Mouse (Mus musculus): Measurements from ENCODE around the gene Nudcd3. TPM values are rescaled to one million over a fixed set of nuclear protein-coding genes. Genes with fewer than 3 reads are reported as not detected.

Nudcd3 gene
- total and polyA plus RNA-seq, 3 experiments = 30.7 to 82.2 (median 35.6) TPM

DNA sequence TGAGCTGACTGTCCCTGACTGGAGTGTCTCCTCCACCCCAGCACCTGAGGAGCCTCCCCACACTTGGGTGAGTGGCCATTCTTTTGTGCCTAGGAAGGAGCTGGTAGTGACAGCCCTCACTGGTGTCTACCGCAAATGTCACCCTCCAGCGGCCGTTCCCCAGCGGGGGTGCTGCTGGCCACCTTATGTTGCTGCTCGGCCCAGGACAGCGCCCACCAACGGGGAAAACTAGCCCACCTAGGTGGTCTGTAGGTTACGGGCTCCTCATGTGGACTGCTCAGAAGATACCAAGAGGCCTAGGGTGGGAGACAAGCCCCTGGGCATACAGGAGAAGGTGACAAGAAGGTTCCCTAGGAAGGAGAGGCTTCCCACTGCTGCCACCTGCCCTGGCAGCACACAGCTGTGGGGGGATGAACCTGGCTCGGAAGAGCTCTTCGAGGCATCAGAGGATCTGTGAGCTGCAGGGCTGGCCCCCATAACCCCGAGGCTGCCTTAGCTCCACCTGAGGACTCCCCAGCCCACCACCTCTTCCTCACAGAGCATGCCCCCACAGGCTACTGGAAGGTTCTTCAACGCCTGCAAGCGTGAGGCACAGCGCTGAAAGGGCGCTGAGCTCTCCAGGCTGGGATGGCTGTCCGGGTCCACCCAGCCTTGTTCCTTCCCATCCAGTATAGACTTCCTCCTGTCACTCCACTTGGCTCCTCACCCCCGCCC is 136.6 kb downstream of the Nudcd3 start:
- H3K27ac ChIP-seq (ENCODE audit: insufficient read depth, low read depth) = no peak overlapping the region
- H3K4me1 ChIP-seq (ENCODE audit: control insufficient read depth in 1 of 2, insufficient read depth in 2 of 2) = 0 out of 4 replicates have a peak, but pooled peaks cover 0 to 4% of the 10 kb centered on the region in 2 experiments
- no peak overlapping the region for H3K9ac ChIP-seq (ENCODE audit: insufficient read depth, low read depth)
- no peak for DNase-seq (ENCODE audit: extremely low read depth)
- peaks cover 29% of the 10 kb centered on the region for H3K9me3 ChIP-seq (replicated peaks; ENCODE audit: low read length)
- H3K27me3 ChIP-seq (replicated peaks) = peaks cover 7% of the 10 kb centered on the region
- H3K4me3 ChIP-seq (replicated peaks in 1 of 3; ENCODE audit: low read depth in 2 of 3, low read length in 2 of 3, poor library complexity in 1 of 3) = no peak overlapping the region
- H3K36me3 ChIP-seq (replicated peaks in 1 of 2; ENCODE audit: control insufficient read depth in 1 of 2, insufficient read depth in 1 of 2, low read length in 1 of 2) = no peaks in the 10 kb centered on the region
- no peaks in the 10 kb centered on the region for H3K79me2 ChIP-seq (replicated peaks; ENCODE audit: control insufficient read depth, extremely low read depth, insufficient read depth, poor library complexity, severe bottlenecking)
- TF ChIP-seq USF1 (IDR thresholded peaks at IDR 0.05; ENCODE audit: low read depth, low read length) (no peak), MXI1 (IDR thresholded peaks at IDR 0.05; ENCODE audit: low read depth, low read length) (no peak), USF2 (conservative IDR thresholded peaks at IDR 0.05; ENCODE audit: low read depth, low read length) (no peak), ZNF384 (IDR thresholded peaks at IDR 0.05; ENCODE audit: low read depth, low read length) (no peak), SIN3A (IDR thresholded peaks at IDR 0.05; ENCODE audit: low read length) (no peak), TBP (conservative IDR thresholded peaks at IDR 0.05; ENCODE audit: low read depth, low read length) (no peak), ELF1 (IDR thresholded peaks at IDR 0.05; ENCODE audit: low read depth, low read length) (no peak), MAZ (IDR thresholded peaks at IDR 0.05; ENCODE audit: low read depth, low read length) (no peak), JUN (IDR thresholded peaks at IDR 0.05; ENCODE audit: insufficient read depth, low read depth, low read length) (no peak), NELFE (IDR thresholded peaks at IDR 0.05; ENCODE audit: low read depth, low read length) (no peak), POLR2AphosphoS2 (IDR thresholded peaks at IDR 0.05; ENCODE audit: low read depth, low read length) (no peak), NRF1 (IDR thresholded peaks at IDR 0.05; ENCODE audit: low read depth, low read length) (no peak)
- no peak overlapping the region for H3K4me2 ChIP-seq (ENCODE audit: insufficient read depth, low read depth, poor library complexity, severe bottlenecking)
- in situ Hi-C loops (cut with MboI; ENCODE audit: low pct_ligation_motif_present, low pct_unique_long_range_greater_than_20kb, low sequenced_read_pairs) = no loop called here
- dilution Hi-C loops (cut with MboI; ENCODE audit: extremely low pct_ligation_motif_present, extremely low pct_unique_long_range_greater_than_20kb, low sequenced_read_pairs) = no loop called here

DNA sequence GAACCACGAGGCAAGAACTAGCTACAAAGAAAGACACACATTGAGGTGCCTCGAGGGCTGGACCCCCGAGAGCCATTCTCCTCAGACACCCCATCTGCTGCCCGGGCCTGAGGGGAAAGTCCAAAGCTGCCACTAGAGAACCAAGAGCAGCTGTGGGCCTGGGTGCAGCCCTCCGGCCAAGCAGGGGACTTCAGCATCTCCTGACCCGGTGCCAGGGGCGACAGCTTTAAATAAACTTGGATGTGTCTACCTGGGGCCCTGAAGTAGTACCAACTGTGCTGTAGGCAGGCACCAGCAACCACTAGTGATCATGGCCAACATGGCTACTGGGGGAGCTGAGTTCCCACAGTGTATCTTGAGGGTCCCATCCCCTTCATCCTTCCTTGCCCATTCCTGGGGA is 137.2 kb downstream of the Nudcd3 start:
- Histone ChIP-seq H3K4me3 (replicated peaks in 1 of 3; ENCODE audit: low read depth in 2 of 3, low read length in 2 of 3, poor library complexity in 1 of 3) (no peak overlapping the region), H3K36me3 (replicated peaks in 1 of 2; ENCODE audit: control insufficient read depth in 1 of 2, insufficient read depth in 1 of 2, low read length in 1 of 2) (no peaks in the 10 kb centered on the region), H3K4me1 (ENCODE audit: control insufficient read depth in 1 of 2, insufficient read depth in 2 of 2) (0 out of 4 replicates have a peak, but pooled peaks cover 0 to 4% of the 10 kb centered on the region in 2 experiments), H3K79me2 (replicated peaks; ENCODE audit: control insufficient read depth, extremely low read depth, insufficient read depth, poor library complexity, severe bottlenecking) (no peaks in the 10 kb centered on the region), H3K27me3 (replicated peaks) (peaks cover 7% of the 10 kb centered on the region), H3K9ac (ENCODE audit: insufficient read depth, low read depth) (no peak overlapping the region), H3K9me3 (replicated peaks; ENCODE audit: low read length) (peaks cover 24% of the 10 kb centered on the region), H3K4me2 (ENCODE audit: insufficient read depth, low read depth, poor library complexity, severe bottlenecking) (no peak overlapping the region), H3K27ac (ENCODE audit: insufficient read depth, low read depth) (no peak overlapping the region)
- no peak for DNase-seq (ENCODE audit: extremely low read depth)
- TF ChIP-seq MAZ (IDR thresholded peaks at IDR 0.05; ENCODE audit: low read depth, low read length) (no peak), TBP (conservative IDR thresholded peaks at IDR 0.05; ENCODE audit: low read depth, low read length) (no peak), NRF1 (IDR thresholded peaks at IDR 0.05; ENCODE audit: low read depth, low read length) (no peak), HCFC1 (IDR thresholded peaks at IDR 0.05; ENCODE audit: low read depth, low read length) (no peak), SIN3A (IDR thresholded peaks at IDR 0.05; ENCODE audit: low read length) (no peak), BHLHE40 (IDR thresholded peaks at IDR 0.05; ENCODE audit: low read depth, low read length) (no peak), RAD21 (IDR thresholded peaks at IDR 0.05; ENCODE audit: low read depth, low read length) (no peak), ZMIZ1 (IDR thresholded peaks at IDR 0.05; ENCODE audit: low read depth, low read length) (no peak), GABPA (IDR thresholded peaks at IDR 0.05; ENCODE audit: insufficient replicate concordance, low read depth, low read length) (no peak), ELF1 (IDR thresholded peaks at IDR 0.05; ENCODE audit: low read depth, low read length) (no peak)
- dilution Hi-C loops (cut with MboI; ENCODE audit: extremely low pct_ligation_motif_present, extremely low pct_unique_long_range_greater_than_20kb, low sequenced_read_pairs) = no loop called here
- in situ Hi-C loops (cut with MboI; ENCODE audit: low pct_ligation_motif_present, low pct_unique_long_range_greater_than_20kb, low sequenced_read_pairs) = no loop called here
